Mouse (Mus musculus) forebrain, embryonic 11.5 days (tissue): ENCODE results near the gene Nos2. TPM values are rescaled to one million over a fixed set of nuclear protein-coding genes. Genes with fewer than 3 reads are reported as not detected.

Source experiments
- ATAC-seq: fragments of 200-750 bp; cut with Nextera tagmentation; replicated peaks from 2 replicates; pipeline ENCODE4 v1.8.0; 2017; ENCODE audit warnings: moderate TSS enrichment; ENCODE audit not compliant: low FRiP score
- DNase-seq: peaks from one replicate; pipeline ENCODE4 v3.0.0-alpha.2; 2017; ENCODE audit warnings: low spot score
- H3K27ac ChIP-seq: fragments of 300-500 bp; sonication (generic); 2 replicates; pipeline ENCODE4 v1.5.1; 2014; ENCODE audit warnings: low read depth, low read length
- H3K27me3 ChIP-seq: fragments of 300-500 bp; sonication (generic); 2 replicates; pipeline ENCODE4 v1.6.1; 2014; ENCODE audit warnings: mild to moderate bottlenecking, low read length, mixed read lengths; ENCODE audit not compliant: control insufficient read depth, insufficient read depth
- H3K36me3 ChIP-seq: fragments of 300-500 bp; sonication (generic); 2 replicates; pipeline ENCODE4 v1.6.1; 2014; ENCODE audit warnings: mild to moderate bottlenecking, low read length, moderate library complexity, mixed read lengths; ENCODE audit not compliant: control insufficient read depth, insufficient read depth
- H3K4me1 ChIP-seq: fragments of 300-500 bp; sonication (generic); replicated peaks from 2 replicates; pipeline ENCODE4 v1.6.1; 2014; ENCODE audit warnings: low read length, mixed read lengths; ENCODE audit not compliant: control insufficient read depth, insufficient read depth
- H3K4me2 ChIP-seq: fragments of 300-500 bp; sonication (generic); 2 replicates; pipeline ENCODE4 v1.6.1; 2014; ENCODE audit warnings: low read depth, mild to moderate bottlenecking, low read length, moderate library complexity, mixed read lengths; ENCODE audit not compliant: severe bottlenecking
- H3K4me3 ChIP-seq: fragments of 300-500 bp; sonication (generic); 2 replicates; pipeline ENCODE4 v1.5.1; 2014; ENCODE audit warnings: low read depth, low read length
- H3K9ac ChIP-seq: fragments of 300-500 bp; sonication (generic); 2 replicates; pipeline ENCODE4 v1.6.1; 2014; ENCODE audit warnings: low read length
- H3K9me3 ChIP-seq: fragments of 300-500 bp; sonication (generic); 2 replicates; pipeline ENCODE4 v1.6.1; 2016; ENCODE audit warnings: low read length, mixed read lengths; ENCODE audit not compliant: control insufficient read depth
- WGBS: fragments of 180-500 bp; shearing (Covaris S2); extraction: QIAGEN DNeasy Blood & Tissue Kit; methylation state at CpG from one replicate; pipeline ENCODE4 v1.1.7; 2014; 5-methylcytosine and 5-hydroxymethylcytosine counted together
- polyA plus RNA-seq: library from polyadenylated mRNA; unstranded; fragments of >200 nt; fragmentation: Nextera tagmentation; extraction: Ambion mirVana; gene quantifications from 2 replicates; pipeline ENCODE4 v1.2.1, GENCODE M21; 2014

Gene Nos2
- polyA plus RNA-seq, 1 experiment from 2014 or later: 0.88 TPM

GRCm38 (mm10) chr11:78935178-78935577 lies 14.6 kb downstream of the Nos2 start:
- WGBS: 86% methylated on average over 6 of the region's 6 CpGs
- Histone ChIP-seq H3K4me2 (no peak overlapping the region), H3K27ac (no peak overlapping the region), H3K4me3 (no peak overlapping the region), H3K4me1 (no peaks in the 10 kb centered on the region), H3K36me3 (no peaks in the 10 kb centered on the region), H3K9me3 (no peaks in the 10 kb centered on the region), H3K9ac (no peak overlapping the region), H3K27me3 (no peaks in the 10 kb centered on the region)
- DNase-seq (no peak), ATAC-seq (no peak)

GRCm38 (mm10) chr11:78943083-78943482 lies 22.5 kb downstream of the Nos2 start:
- Histone ChIP-seq H3K4me2 (no peak overlapping the region), H3K4me1 (no peaks in the 10 kb centered on the region), H3K4me3 (no peak overlapping the region), H3K36me3 (no peaks in the 10 kb centered on the region), H3K9me3 (no peaks in the 10 kb centered on the region), H3K27ac (no peak overlapping the region), H3K27me3 (no peaks in the 10 kb centered on the region), H3K9ac (no peak overlapping the region)
- WGBS: 90% methylated on average over 1 of the region's 1 CpGs
- DNase-seq (no peak), ATAC-seq (no peak)

GRCm38 (mm10) chr11:78950365-78950764 lies 29.8 kb downstream of the Nos2 start:
- Histone ChIP-seq H3K27me3 (no peaks in the 10 kb centered on the region), H3K36me3 (no peaks in the 10 kb centered on the region), H3K9ac (no peak overlapping the region), H3K27ac (no peak overlapping the region), H3K4me3 (no peak overlapping the region), H3K4me2 (no peak overlapping the region), H3K9me3 (no peaks in the 10 kb centered on the region), H3K4me1 (no peaks in the 10 kb centered on the region)
- ATAC-seq (no peak), DNase-seq (no peak)
- 88% methylated on average over 8 of the region's 8 CpGs for WGBS

- Histone ChIP-seq H3K27ac (no peak overlapping the region), H3K4me1 (no peaks in the 10 kb centered on the region), H3K4me2 (0 out of 2 replicates have a peak overlapping the region, but pooled peaks have one; percentile 9), H3K9ac (no peak overlapping the region), H3K36me3 (no peaks in the 10 kb centered on the region), H3K9me3 (no peaks in the 10 kb centered on the region), H3K4me3 (no peak overlapping the region), H3K27me3 (no peaks in the 10 kb centered on the region)
- WGBS: 8% methylated on average over 17 of the region's 17 CpGs
- peak; percentile 67 for DNase-seq
- no peak for ATAC-seq
Observed at GRCm38 (mm10) chr11:78952467-78952866, 31.9 kb downstream of the Nos2 start.

- Histone ChIP-seq H3K36me3 (no peaks in the 10 kb centered on the region), H3K9me3 (no peaks in the 10 kb centered on the region), H3K4me3 (no peak overlapping the region), H3K4me1 (no peaks in the 10 kb centered on the region), H3K4me2 (no peak overlapping the region), H3K27me3 (no peaks in the 10 kb centered on the region), H3K27ac (no peak overlapping the region), H3K9ac (no peak overlapping the region)
- ATAC-seq: no peak
- WGBS: 8% methylated on average over 7 of the region's 7 CpGs
- peak; percentile 89 for DNase-seq
Observed at GRCm38 (mm10) chr11:78956260-78956659, 35.7 kb downstream of the Nos2 start.

GRCm38 (mm10) chr11:78959367-78959766 lies 38.8 kb downstream of the Nos2 start:
- Histone ChIP-seq H3K9me3 (no peaks in the 10 kb centered on the region), H3K36me3 (no peaks in the 10 kb centered on the region), H3K4me1 (no peaks in the 10 kb centered on the region), H3K4me2 (no peak overlapping the region), H3K4me3 (no peak overlapping the region), H3K9ac (no peak overlapping the region), H3K27ac (no peak overlapping the region), H3K27me3 (no peaks in the 10 kb centered on the region)
- DNase-seq: no peak
- no peak for ATAC-seq
- WGBS: 75% methylated on average over 8 of the region's 8 CpGs

GRCm38 (mm10) chr11:78959841-78960520 lies 39.4 kb downstream of the Nos2 start:
- Histone ChIP-seq H3K27me3 (no peaks in the 10 kb centered on the region), H3K9ac (no peak overlapping the region), H3K4me1 (no peaks in the 10 kb centered on the region), H3K9me3 (no peaks in the 10 kb centered on the region), H3K4me2 (no peak overlapping the region), H3K27ac (no peak overlapping the region), H3K36me3 (no peaks in the 10 kb centered on the region), H3K4me3 (no peak overlapping the region)
- ATAC-seq (no peak), DNase-seq (no peak)
- WGBS: 65% methylated on average over 5 of the region's 5 CpGs

GRCm38 (mm10) chr11:78961221-78961620 lies 40.6 kb downstream of the Nos2 start:
- H3K27me3 ChIP-seq: no peaks in the 10 kb centered on the region
- no peaks in the 10 kb centered on the region for H3K36me3 ChIP-seq
- H3K4me2 ChIP-seq: no peak overlapping the region
- DNase-seq (no peak), ATAC-seq (no peak)
- no peak overlapping the region for H3K27ac ChIP-seq
- no peak overlapping the region for H3K9ac ChIP-seq
- H3K4me3 ChIP-seq: no peak overlapping the region
- no peaks in the 10 kb centered on the region for H3K4me1 ChIP-seq
- no peaks in the 10 kb centered on the region for H3K9me3 ChIP-seq
- 79% methylated on average over 5 of the region's 5 CpGs for WGBS

GRCm38 (mm10) chr11:78967371-78967770 lies 46.8 kb downstream of the Nos2 start:
- no peak for ATAC-seq
- no peaks in the 10 kb centered on the region for H3K27me3 ChIP-seq
- no peaks in the 10 kb centered on the region for H3K4me1 ChIP-seq
- WGBS: 27% methylated on average over 4 of the region's 4 CpGs
- H3K36me3 ChIP-seq: no peaks in the 10 kb centered on the region
- no peaks in the 10 kb centered on the region for H3K9me3 ChIP-seq
- no peak overlapping the region for H3K27ac ChIP-seq
- no peak overlapping the region for H3K4me3 ChIP-seq
- H3K4me2 ChIP-seq: no peak overlapping the region
- no peak for DNase-seq
- no peak overlapping the region for H3K9ac ChIP-seq
